Comparison of ENCODE assay signal across 12 mouse cellular contexts in genomic region chr1:93175849-93176248, GRCm38 (mm10). TPM values are rescaled to one million over a fixed set of nuclear protein-coding genes. Genes with fewer than 3 reads are reported as not detected.
A peak's percentile ranks its signal among the peaks of the same experiment; 100 is the strongest.
DNase-seq lines count a peak whose midpoint lies in the region; ATAC-seq lines count a peak whose summit lies in the region.
"Had no signal": no experiment of that assay in that cellular context is flagged by ENCODE, and none has a peak within 500 bp of the region (broad histone marks: within the 10 kb centered on the region; RNA-seq: fewer than 3 reads in every experiment).

No protein-coding gene starts in this region.

- no peak overlapping the region for H3K9ac ChIP-seq in kidney, embryonic 14.5 days (ENCODE audit: low read depth, low read length)
- no peak overlapping the region; the same call in 1 of the 2 replicates for H3K9ac ChIP-seq in forebrain, embryonic 11.5 days (ENCODE audit: low read length)
- H3K9ac ChIP-seq in limb, embryonic 11.5 days (ENCODE audit: low read length), result peak overlapping the region; percentile 42
- H3K9ac ChIP-seq in liver, embryonic 12.5 days, result no peak overlapping the region

- 14% methylated on average over 6 of the region's 6 CpGs for WGBS in kidney, embryonic 14.5 days
- 18% methylated on average over 6 of the region's 6 CpGs for WGBS in forebrain, embryonic 11.5 days
- WGBS in limb, embryonic 11.5 days, result 11% methylated on average over 6 of the region's 6 CpGs
- WGBS in liver, embryonic 12.5 days (ENCODE audit: insufficient replicate concordance), result 18% methylated on average over 6 of the region's 6 CpGs

- peak; percentile 16; the same call in 1 of the 2 replicates for ATAC-seq in kidney, embryonic 14.5 days (ENCODE audit: low FRiP score, low TSS enrichment)
- ATAC-seq in forebrain, embryonic 11.5 days (replicated peaks; ENCODE audit: low FRiP score), result peak; percentile 1; the same call in 1 of the 2 replicates
- ATAC-seq in limb, embryonic 11.5 days (ENCODE audit: insufficient number of reproducible peaks, low FRiP score, low TSS enrichment, low read depth), result 0 out of 2 replicates have a peak, but pooled peaks have one; percentile 10
- no peak for ATAC-seq in liver, embryonic 12.5 days
- no peak for ATAC-seq in megakaryocyte progenitor cell, adult 5-6 weeks (replicated peaks; ENCODE audit: poor library complexity)
- ATAC-seq: inflammation-experienced regulatory T-cells, adult 6 months had no signal

- no peak for DNase-seq in kidney, postnatal 10 days
- no peak for DNase-seq in forebrain, embryonic 11.5 days (ENCODE audit: low spot score)
- DNase-seq in limb, embryonic 11.5 days (ENCODE audit: low spot score), result peak; percentile 51
- DNase-seq in retina, postnatal 1 day, result peak; percentile 17
- DNase-seq in adrenal gland, postnatal 10 days, result no peak
- DNase-seq: cerebellum, postnatal 36 days had no signal

- H3K36me3 ChIP-seq in kidney, embryonic 14.5 days (ENCODE audit: control insufficient read depth, insufficient read depth, low read length), result no peaks in the 10 kb centered on the region
- H3K36me3 ChIP-seq in forebrain, embryonic 11.5 days (ENCODE audit: control insufficient read depth, insufficient read depth, low read length), result no peaks in the 10 kb centered on the region
- no peaks in the 10 kb centered on the region for H3K36me3 ChIP-seq in limb, embryonic 11.5 days (ENCODE audit: control insufficient read depth, insufficient read depth, low read length)
- H3K36me3 ChIP-seq in liver, embryonic 12.5 days, result no peaks in the 10 kb centered on the region

- peak overlapping the region; percentile 90; the same call in 1 of the 2 replicates for H3K27ac ChIP-seq in kidney, embryonic 14.5 days (ENCODE audit: low read depth, low read length)
- H3K27ac ChIP-seq in forebrain, embryonic 11.5 days (ENCODE audit: low read depth, low read length), result no peak overlapping the region
- H3K27ac ChIP-seq in limb, embryonic 11.5 days (replicated peaks; ENCODE audit: low read depth, low read length), result peak overlapping the region; percentile 94
- H3K27ac ChIP-seq in liver, embryonic 12.5 days, result no peak overlapping the region

- H3K4me3 ChIP-seq in kidney, embryonic 14.5 days (ENCODE audit: low read length), result no peak overlapping the region
- no peak overlapping the region; the same call in 1 of the 2 replicates for H3K4me3 ChIP-seq in forebrain, embryonic 11.5 days (ENCODE audit: low read depth, low read length)
- no peak overlapping the region; the same call in 1 of the 2 replicates for H3K4me3 ChIP-seq in limb, embryonic 11.5 days (ENCODE audit: low read depth, low read length)
- H3K4me3 ChIP-seq in liver, embryonic 12.5 days, result no peak overlapping the region

- H3K27me3 ChIP-seq in kidney, embryonic 14.5 days (ENCODE audit: control insufficient read depth, insufficient read depth, low read length), result no peaks in the 10 kb centered on the region; the same call in 1 of the 2 replicates
- no peaks in the 10 kb centered on the region for H3K27me3 ChIP-seq in forebrain, embryonic 11.5 days (ENCODE audit: control insufficient read depth, insufficient read depth, low read length)
- no peaks in the 10 kb centered on the region for H3K27me3 ChIP-seq in limb, embryonic 11.5 days (ENCODE audit: control insufficient read depth, insufficient read depth, low read length)
- H3K27me3 ChIP-seq in liver, embryonic 12.5 days (replicated peaks), result peaks cover 50% of the 10 kb centered on the region

- H3K4me1 ChIP-seq in kidney, embryonic 14.5 days (ENCODE audit: control insufficient read depth, insufficient read depth, low read length), result peaks cover 22% of the 10 kb centered on the region
- H3K4me1 ChIP-seq in forebrain, embryonic 11.5 days (replicated peaks; ENCODE audit: control insufficient read depth, insufficient read depth, low read length), result peaks cover 8% of the 10 kb centered on the region
- peaks cover 26% of the 10 kb centered on the region; the same call in 1 of the 2 replicates for H3K4me1 ChIP-seq in limb, embryonic 11.5 days (ENCODE audit: control insufficient read depth, insufficient read depth, low read length)
- H3K4me1 ChIP-seq in liver, embryonic 12.5 days, result 0 out of 2 replicates have a peak, but pooled peaks cover 5% of the 10 kb centered on the region

- no peaks in the 10 kb centered on the region for H3K9me3 ChIP-seq in kidney, embryonic 14.5 days (ENCODE audit: control insufficient read depth, low read length)
- H3K9me3 ChIP-seq in forebrain, embryonic 11.5 days (ENCODE audit: control insufficient read depth, low read length), result no peaks in the 10 kb centered on the region
- no peaks in the 10 kb centered on the region for H3K9me3 ChIP-seq in limb, embryonic 11.5 days (ENCODE audit: control insufficient read depth, low read length)
- H3K9me3 ChIP-seq in liver, embryonic 12.5 days (replicated peaks), result no peaks in the 10 kb centered on the region

- H3K4me2 ChIP-seq in kidney, embryonic 14.5 days (replicated peaks; ENCODE audit: low read depth, low read length), result peak overlapping the region; percentile 72
- H3K4me2 ChIP-seq in forebrain, embryonic 11.5 days (ENCODE audit: low read depth, low read length, severe bottlenecking), result peak overlapping the region; percentile 88; the same call in 1 of the 2 replicates
- peak overlapping the region; percentile 64 for H3K4me2 ChIP-seq in limb, embryonic 11.5 days (ENCODE audit: low read depth, severe bottlenecking)
- H3K4me2 ChIP-seq in liver, embryonic 12.5 days, result no peak overlapping the region; the same call in 1 of the 2 replicates

RNA-seq across cellular contexts. Expression of gene Crocc2, which starts 7.3 kb away (rescaled TPM):
- 0.14 and 0.20 TPM in 2 replicates for polyA plus RNA-seq in kidney, embryonic 14.5 days (2014; fragmentation: Nextera tagmentation; extraction: Ambion mirVana)
- polyA plus RNA-seq in forebrain, embryonic 11.5 days (2014; fragmentation: Nextera tagmentation; extraction: Ambion mirVana), result 0.04 and 0.07 TPM in 2 replicates
- 0.28 and 0.32 TPM in 2 replicates for polyA plus RNA-seq in limb, embryonic 11.5 days (2014; fragmentation: Nextera tagmentation; extraction: Ambion mirVana)
- 0.02 and 0.04 TPM in 2 replicates for polyA plus RNA-seq in liver, embryonic 12.5 days (2016; fragmentation: Nextera tagmentation; extraction: Ambion mirVana)
- total RNA-seq in megakaryocyte progenitor cell, adult 5-6 weeks (2015), result not detected in 2 replicates
- not detected in 2 replicates for total RNA-seq in megakaryocyte progenitor cell, adult 5-6 weeks (2017)
- under 1 TPM; 0.06 to 0.15 TPM for total RNA-seq in adrenal gland, postnatal 10 days (2021)
- total RNA-seq: CH12.LX had no signal
- polyA plus RNA-seq: inflammation-experienced regulatory T-cells, adult 6 months had no signal

RNA-seq across cellular contexts. Expression of gene 2310007B03Rik, which starts 15.1 kb away (rescaled TPM):
- polyA plus RNA-seq in kidney, embryonic 14.5 days (2014; fragmentation: Nextera tagmentation; extraction: Ambion mirVana), result 0.42 and 0.49 TPM in 2 replicates
- polyA plus RNA-seq in forebrain, embryonic 11.5 days (2014; fragmentation: Nextera tagmentation; extraction: Ambion mirVana), result 0.29 and 0.64 TPM in 2 replicates
- 0.16 and 0.25 TPM in 2 replicates for polyA plus RNA-seq in limb, embryonic 11.5 days (2014; fragmentation: Nextera tagmentation; extraction: Ambion mirVana)
- polyA plus RNA-seq in liver, embryonic 12.5 days (2016; fragmentation: Nextera tagmentation; extraction: Ambion mirVana), result not detected in 2 replicates
- not detected in 2 replicates for total RNA-seq in megakaryocyte progenitor cell, adult 5-6 weeks (2015)
- not detected in 2 replicates for total RNA-seq in megakaryocyte progenitor cell, adult 5-6 weeks (2017)
- not detected for total RNA-seq in adrenal gland, postnatal 10 days (2021)
- polyA plus RNA-seq: inflammation-experienced regulatory T-cells, adult 6 months had no signal

RNA-seq across cellular contexts. Expression of gene Agxt, which starts 40.8 kb away (rescaled TPM):
- not detected in 2 replicates for polyA plus RNA-seq in kidney, embryonic 14.5 days (2014; fragmentation: Nextera tagmentation; extraction: Ambion mirVana)
- polyA plus RNA-seq in forebrain, embryonic 11.5 days (2014; fragmentation: Nextera tagmentation; extraction: Ambion mirVana), result not detected in 2 replicates
- polyA plus RNA-seq in limb, embryonic 11.5 days (2014; fragmentation: Nextera tagmentation; extraction: Ambion mirVana), result not detected in 2 replicates
- polyA plus RNA-seq in liver, embryonic 12.5 days (2016; fragmentation: Nextera tagmentation; extraction: Ambion mirVana), result 1.7 and 2.2 TPM in 2 replicates
- not detected in 2 replicates for total RNA-seq in megakaryocyte progenitor cell, adult 5-6 weeks (2015)
- not detected in 2 replicates for total RNA-seq in megakaryocyte progenitor cell, adult 5-6 weeks (2017)
- 10 to 100 TPM; 20.0 to 46.3 TPM for total RNA-seq in adrenal gland, postnatal 10 days (2021)
- total RNA-seq: CH12.LX had no signal
- polyA plus RNA-seq: inflammation-experienced regulatory T-cells, adult 6 months; lung, adult 2 months had no signal

RNA-seq across cellular contexts. Expression of gene Sned1, which starts 59.8 kb away (rescaled TPM):
- 8.6 and 17.9 TPM in 2 replicates for polyA plus RNA-seq in kidney, embryonic 14.5 days (2014; fragmentation: Nextera tagmentation; extraction: Ambion mirVana)
- 2.2 and 3.2 TPM in 2 replicates for polyA plus RNA-seq in forebrain, embryonic 11.5 days (2014; fragmentation: Nextera tagmentation; extraction: Ambion mirVana)
- 15.0 and 17.5 TPM in 2 replicates for polyA plus RNA-seq in limb, embryonic 11.5 days (2014; fragmentation: Nextera tagmentation; extraction: Ambion mirVana)
- 0.52 and 1.4 TPM in 2 replicates for polyA plus RNA-seq in liver, embryonic 12.5 days (2016; fragmentation: Nextera tagmentation; extraction: Ambion mirVana)
- 0.44 and 3.2 TPM in 2 replicates for total RNA-seq in megakaryocyte progenitor cell, adult 5-6 weeks (2015)
- 0.14 and 0.17 TPM in 2 replicates for total RNA-seq in megakaryocyte progenitor cell, adult 5-6 weeks (2017)
- total RNA-seq in adrenal gland, postnatal 10 days (2021), result 10 to 100 TPM; 17.3 to 22.5 TPM

Comparison
In these comparisons a context has a peak if more than half of its experiments do, and no peak if none do; other contexts are left out.
1. ATAC-seq: peak in kidney, embryonic 14.5 days (single experiment), forebrain, embryonic 11.5 days (single experiment) and limb, embryonic 11.5 days (single experiment); none in liver, embryonic 12.5 days (single experiment) and megakaryocyte progenitor cell, adult 5-6 weeks (single experiment).
2. H3K27ac ChIP-seq: peak in kidney, embryonic 14.5 days (single experiment) and limb, embryonic 11.5 days (single experiment); none in forebrain, embryonic 11.5 days (single experiment) and liver, embryonic 12.5 days (single experiment).
3. DNase-seq: peak in limb, embryonic 11.5 days (single experiment) and retina, postnatal 1 day (single experiment); none in kidney, postnatal 10 days (single experiment), forebrain, embryonic 11.5 days (single experiment) and adrenal gland, postnatal 10 days (single experiment).